23 mouse cellular contexts compared by ENCODE assay signal in the genomic region with DNA sequence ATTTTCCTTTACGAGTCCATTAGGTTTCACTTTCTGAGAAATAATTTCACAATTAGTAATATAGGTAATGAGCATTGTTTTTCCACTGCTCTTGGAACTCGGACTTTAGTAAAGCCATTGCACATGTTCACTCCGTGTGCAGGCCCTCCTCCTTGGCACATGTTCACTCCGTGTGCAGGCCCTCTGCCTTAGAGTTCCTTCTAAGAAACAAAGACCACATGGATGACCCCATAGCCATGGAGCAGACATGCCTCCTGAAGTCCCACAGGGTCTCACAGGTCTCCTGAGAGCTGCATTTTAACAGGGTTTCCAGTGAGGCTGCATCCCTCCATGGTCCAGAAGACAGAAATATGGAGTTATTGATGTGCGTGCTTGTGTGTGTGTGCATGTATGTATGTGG.
"Had no signal": no experiment of that assay in that cellular context is flagged by ENCODE, and none has a peak within 500 bp of the region (broad histone marks: within the 10 kb centered on the region; RNA-seq: fewer than 3 reads in every experiment).

No protein-coding gene starts in this region.

- ATAC-seq: hindbrain, postnatal 0 days; inflammation-experienced regulatory T-cells, adult 6 months; intestine, embryonic 16.5 days; lung, postnatal 0 days; midbrain, embryonic 13.5 days; midbrain, embryonic 16.5 days had no signal

- H3K4me3 ChIP-seq: layer of hippocampus, adult 2 months; left cerebral cortex, adult 2 months; limb, embryonic 13.5 days; megakaryocyte, embryonic 14.5 days; midbrain, embryonic 10.5 days; midbrain, embryonic 13.5 days; myocyte had no signal

- H3K9ac ChIP-seq: limb, embryonic 13.5 days; lung, embryonic 14.5 days; midbrain, embryonic 13.5 days had no signal

- H3K27me3 ChIP-seq: limb, embryonic 13.5 days; megakaryocyte, embryonic 14.5 days; midbrain, embryonic 13.5 days had no signal

- H3K27ac ChIP-seq: hindbrain, postnatal 0 days; kidney, postnatal 0 days; layer of hippocampus, adult 2 months; left cerebral cortex, adult 2 months; limb, embryonic 13.5 days; midbrain, embryonic 10.5 days; midbrain, embryonic 13.5 days; stomach, postnatal 0 days had no signal

- DNase-seq: kidney, adult 18-20 months; kidney, postnatal 25 days; layer of hippocampus, adult 9-11 months; lung, embryonic 14.5 days; right cerebral cortex, postnatal 14 days; right cerebral cortex, postnatal 4 days; thymus, adult 2 months; thymus, postnatal 14 days; thymus, postnatal 4 days had no signal

- H3K9me3 ChIP-seq: limb, embryonic 13.5 days; megakaryocyte, embryonic 14.5 days; midbrain, embryonic 10.5 days; midbrain, embryonic 13.5 days had no signal

- H3K4me2 ChIP-seq: limb, embryonic 13.5 days; lung, embryonic 14.5 days; midbrain, embryonic 13.5 days had no signal

- H3K36me3 ChIP-seq: limb, embryonic 13.5 days; midbrain, embryonic 10.5 days; midbrain, embryonic 13.5 days had no signal
